Mouse (Mus musculus): ENCODE results near the gene Srm. TPM values are rescaled to one million over a fixed set of nuclear protein-coding genes. Genes with fewer than 3 reads are reported as not detected.
A peak's percentile ranks its signal among the peaks of the same experiment; 100 is the strongest.

Gene Srm
- 10 to 100 TPM; 69.0 to 73.3 TPM for total RNA-seq (2021)
- long read RNA-seq, experiment 1, transcript Srm-201 (7 exons, 1,338 nt) = major isoform, 77 of 84 reads
- long read RNA-seq, experiment 1, partial matches to known transcripts = 3 of 84 reads
- long read RNA-seq, experiment 1, other reads (novel, unspliced or antisense) = 4 of 84 reads
- long read RNA-seq, experiment 2, transcript Srm-201 (7 exons, 1,338 nt) = major isoform, 112 of 133 reads
- long read RNA-seq, experiment 2, partial matches to known transcripts = 15 of 133 reads
- long read RNA-seq, experiment 2, other reads (novel, unspliced or antisense) = 6 of 133 reads

DNA sequence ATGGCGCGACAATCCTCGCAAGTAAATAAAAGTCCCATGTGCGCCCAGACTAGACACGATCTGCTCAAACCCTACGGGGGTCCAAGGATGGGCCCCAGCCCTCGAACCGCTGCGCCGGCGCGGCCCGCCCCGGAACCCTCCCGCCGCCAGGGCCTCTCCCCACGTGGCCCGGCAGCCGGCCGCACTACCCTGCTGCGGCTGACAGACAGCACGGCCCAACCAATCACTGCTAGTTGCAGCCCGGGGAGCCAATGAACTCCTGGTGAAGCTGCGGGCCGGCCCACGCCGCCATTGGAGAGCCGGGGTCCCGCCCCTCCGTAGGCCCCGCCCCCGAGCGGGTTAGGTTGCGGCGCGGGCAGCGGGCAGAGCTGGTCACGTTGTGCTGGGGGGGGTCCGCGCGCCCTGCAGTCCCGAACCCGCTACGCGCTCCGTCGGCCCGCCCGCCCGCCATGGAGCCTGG is at the start of gene Srm:
TSS of gene Srm (plus strand) at position 333 of the 460 bp plus-strand sequence.
- DNase-seq (ENCODE audit: low spot score in 2 of 2) = peak; percentile 96 to 98

DNA sequence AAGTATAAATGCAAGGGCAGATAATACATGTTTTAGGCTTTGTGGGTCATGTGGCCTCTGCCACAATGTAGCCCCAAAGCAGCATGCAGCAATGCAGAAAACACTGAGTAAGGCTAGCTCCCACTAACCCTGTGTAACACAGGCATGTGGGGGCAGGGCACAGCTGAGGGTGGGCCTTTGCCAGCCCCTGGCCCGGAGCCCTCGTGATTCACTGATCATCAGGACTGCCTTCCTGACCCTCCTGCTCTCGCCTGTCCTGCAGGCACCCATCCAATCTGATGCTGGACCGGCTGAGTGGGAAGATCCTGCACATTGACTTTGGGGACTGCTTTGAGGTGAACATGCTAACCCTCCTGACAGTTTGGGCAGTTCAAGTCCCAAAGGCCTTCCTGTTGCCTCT is 42.2 kb upstream of the Srm start:
- DNase-seq (ENCODE audit: low spot score in 2 of 2) = no peak

- DNase-seq (ENCODE audit: low spot score in 2 of 2) = no peak
Observed at GRCm38 (mm10) chr4:148557766-148558165, 33.5 kb upstream of the Srm start.

DNA sequence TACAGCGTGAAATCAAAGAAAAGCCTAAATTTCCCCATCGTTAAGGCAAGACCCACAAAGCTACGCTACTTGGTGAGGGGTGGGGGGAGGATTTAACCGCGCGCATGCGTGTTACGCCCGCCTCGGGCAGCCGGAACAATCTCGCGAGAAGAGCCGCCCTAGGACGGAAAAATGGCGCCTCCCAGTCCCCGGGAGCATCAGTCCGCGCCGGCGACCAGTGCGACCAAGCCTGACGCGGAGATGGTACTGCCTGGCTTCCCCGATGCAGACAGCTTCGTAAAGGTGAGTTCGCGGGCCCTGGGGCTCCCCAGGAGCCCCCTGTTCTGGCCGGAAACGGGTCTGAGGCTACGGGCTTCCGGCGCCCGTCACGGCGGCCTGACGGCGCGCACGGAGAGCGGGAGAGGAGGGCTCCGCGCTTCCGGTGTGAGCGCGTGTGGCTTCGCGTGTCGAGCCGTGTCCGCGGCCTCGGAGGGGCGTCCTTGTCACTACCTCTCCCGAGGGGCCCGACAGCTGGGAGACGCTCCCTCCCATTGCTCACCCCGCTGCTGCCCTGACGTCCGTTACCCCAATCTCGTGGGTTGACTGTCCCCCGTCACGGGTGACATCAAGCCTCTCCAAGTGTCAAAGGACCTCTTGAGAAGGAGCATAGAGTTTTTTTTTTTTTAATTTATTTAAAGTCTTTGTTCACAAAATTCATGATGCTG is 32.9 kb upstream of the Srm start, which contains the start of gene Exosc10:
TSS of gene Exosc10 (plus strand) at position 133 of the 704 bp plus-strand sequence.
- DNase-seq (ENCODE audit: low spot score in 2 of 2) = peak; percentile 87 to 89

DNA sequence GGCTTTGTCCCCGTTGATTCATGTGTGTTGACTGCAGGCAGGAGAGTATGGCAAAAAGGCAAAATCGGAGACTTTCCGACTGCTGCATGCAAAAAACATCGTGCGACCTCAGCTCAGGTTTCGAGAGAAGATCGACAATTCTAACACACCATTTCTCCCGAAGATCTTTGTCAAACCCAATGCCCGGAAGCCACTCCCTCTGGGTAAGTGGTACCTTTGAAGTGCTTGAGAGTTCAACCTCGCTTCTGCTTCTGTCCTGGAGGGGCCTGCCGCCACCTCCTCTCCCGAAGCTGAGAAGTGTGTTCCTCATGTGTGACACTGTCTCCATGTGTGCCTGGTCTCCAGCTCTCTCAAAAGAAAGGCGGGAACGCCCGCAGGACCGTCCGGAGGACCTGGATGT is 28.6 kb upstream of the Srm start:
- no peak for DNase-seq (ENCODE audit: low spot score in 2 of 2)

DNA sequence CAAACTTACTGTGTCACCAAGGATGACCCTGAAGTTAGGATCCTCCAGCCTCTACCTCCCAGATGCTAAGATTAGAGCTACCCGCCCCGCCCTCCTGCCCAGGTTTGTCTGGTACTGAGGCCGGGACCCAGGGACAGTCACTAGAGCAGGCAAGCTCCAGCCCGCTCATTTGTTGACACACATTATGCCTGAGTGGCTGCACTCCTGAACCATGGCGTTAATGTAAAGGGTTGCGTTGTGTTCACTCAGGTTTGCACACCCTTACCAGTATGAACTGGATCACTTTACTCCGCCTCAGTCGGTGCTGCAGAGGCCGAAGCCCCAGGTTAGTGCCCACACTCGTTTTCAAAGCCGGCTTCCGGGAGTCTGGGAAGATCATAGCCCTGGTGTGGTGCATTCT is 27.7 kb upstream of the Srm start:
- no peak for DNase-seq (ENCODE audit: low spot score in 2 of 2)

DNA sequence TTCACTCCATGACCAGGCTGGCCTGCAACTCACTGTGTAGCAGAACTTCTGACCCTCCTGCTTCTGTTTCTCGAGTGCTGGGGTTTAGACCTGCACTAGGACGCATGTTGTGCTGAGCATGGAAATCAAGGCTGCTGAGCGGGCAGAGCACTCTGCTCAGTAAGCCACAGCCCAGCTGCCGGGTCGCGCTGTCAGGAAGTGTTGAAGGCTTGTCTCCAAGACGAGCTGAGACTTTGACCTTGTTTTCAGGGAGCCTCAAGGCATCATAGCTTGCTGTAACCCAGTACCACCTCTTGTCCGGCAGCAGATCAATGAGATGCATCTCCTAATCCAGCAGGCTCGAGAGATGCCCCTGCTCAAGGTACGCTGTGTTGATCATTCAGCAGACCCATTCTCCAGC is 21.2 kb upstream of the Srm start:
- no peak for DNase-seq (ENCODE audit: low spot score in 2 of 2)

DNA sequence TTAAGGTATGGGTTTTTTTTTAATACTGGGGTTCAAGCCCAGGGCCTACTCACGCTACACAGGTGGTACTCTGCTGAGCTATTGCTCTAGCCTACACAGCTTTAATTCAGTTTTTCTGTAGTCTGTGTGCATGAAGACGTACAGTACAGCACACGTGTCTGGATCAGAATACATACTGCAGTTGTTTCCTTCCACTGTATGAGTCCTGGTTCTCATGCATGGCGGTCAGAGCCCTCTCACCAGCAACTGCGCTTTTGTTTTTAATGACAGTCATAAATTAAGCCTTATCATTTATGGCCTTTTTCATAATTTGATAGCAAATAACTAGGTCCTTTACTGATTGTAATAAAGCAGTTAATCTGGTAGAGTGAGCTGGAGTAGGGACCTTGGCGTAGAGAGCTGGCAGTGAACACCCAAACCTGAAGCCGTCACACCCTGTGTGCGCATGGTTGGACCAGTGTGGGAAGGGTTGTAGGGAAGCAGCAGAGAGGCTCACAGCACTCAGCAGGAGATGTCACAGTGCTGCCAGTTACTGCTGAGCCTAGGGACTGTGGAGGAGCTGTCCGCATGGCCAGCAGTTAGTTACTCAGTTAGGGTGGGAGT is 20.5 kb upstream of the Srm start:
- DNase-seq (ENCODE audit: low spot score in 2 of 2) = no peak

- DNase-seq (ENCODE audit: low spot score in 2 of 2) = no peak
Observed at GRCm38 (mm10) chr4:148573222-148573621, 18.1 kb upstream of the Srm start.

GRCm38 (mm10) chr4:148580765-148581164 is 10.5 kb upstream of the Srm start:
- DNase-seq (ENCODE audit: low spot score in 2 of 2) = no peak

DNA sequence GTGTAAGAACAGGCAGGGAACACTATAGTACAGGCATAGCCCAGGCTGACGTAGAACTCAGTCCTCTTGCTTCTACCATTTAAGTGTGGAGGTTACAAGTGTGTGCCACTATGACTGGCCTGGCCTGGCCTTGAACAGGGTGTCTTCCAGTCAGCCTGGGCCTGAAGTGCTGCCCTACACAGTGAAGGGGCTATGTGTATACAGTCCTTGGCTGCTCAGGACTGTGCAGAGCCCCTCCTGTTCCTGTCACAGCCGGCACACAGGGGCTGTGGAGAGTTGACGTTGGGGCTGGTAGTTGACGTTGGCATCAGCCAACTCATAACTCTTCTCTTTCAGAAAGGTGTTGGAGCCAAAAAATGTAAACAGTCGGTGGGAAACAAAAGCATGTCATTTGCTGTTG is 9.9 kb upstream of the Srm start:
- no peak for DNase-seq (ENCODE audit: low spot score in 2 of 2)

GRCm38 (mm10) chr4:148583257-148583656 is 8.0 kb upstream of the Srm start:
- no peak for DNase-seq (ENCODE audit: low spot score in 2 of 2)

- DNase-seq (ENCODE audit: low spot score in 2 of 2) = no peak
Observed at GRCm38 (mm10) chr4:148586648-148587047, 4.7 kb upstream of the Srm start.

DNA sequence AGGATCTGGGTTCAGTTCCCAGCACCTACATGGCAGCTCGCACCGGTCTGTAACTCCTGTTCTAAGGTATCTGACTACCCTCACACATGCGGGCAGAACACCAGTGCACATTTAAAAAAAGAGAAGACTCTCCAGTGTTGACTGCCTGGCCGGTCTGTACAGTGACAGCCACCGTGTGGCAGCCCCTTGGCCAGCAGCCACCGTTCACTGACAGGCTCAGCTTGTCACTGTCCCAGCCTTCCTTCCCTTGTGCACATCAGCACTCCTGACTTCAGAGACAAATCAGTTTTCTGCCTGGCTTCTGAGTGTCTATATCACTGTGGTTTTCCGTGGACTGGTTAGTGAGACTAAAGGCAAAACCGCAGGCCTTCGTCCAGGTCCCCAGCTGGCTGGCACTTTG is 2.5 kb upstream of the Srm start:
- peak; percentile 32 to 53 for DNase-seq (ENCODE audit: low spot score in 2 of 2)

DNA sequence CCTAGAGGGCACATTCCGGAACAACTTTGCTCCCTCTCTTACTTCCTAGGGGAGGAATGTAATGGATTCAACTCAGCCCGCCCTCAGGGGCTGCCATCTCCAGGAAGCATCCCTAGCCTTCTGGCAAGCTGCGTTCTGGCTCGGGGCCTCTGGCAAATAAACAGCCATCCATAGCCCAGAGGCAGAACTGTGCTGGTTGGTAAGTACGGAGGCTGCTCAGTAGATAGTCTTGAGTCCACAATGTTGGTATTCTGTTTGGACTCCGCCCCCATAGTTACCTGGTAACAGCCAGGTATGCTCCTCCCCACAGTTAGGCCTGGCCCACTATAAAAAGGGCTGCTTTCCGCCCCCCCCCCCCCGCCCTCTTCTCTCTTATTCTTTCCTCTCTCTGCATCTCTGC is 1.7 kb upstream of the Srm start:
- peak; percentile 39 to 66 for DNase-seq (ENCODE audit: low spot score in 2 of 2)

DNA sequence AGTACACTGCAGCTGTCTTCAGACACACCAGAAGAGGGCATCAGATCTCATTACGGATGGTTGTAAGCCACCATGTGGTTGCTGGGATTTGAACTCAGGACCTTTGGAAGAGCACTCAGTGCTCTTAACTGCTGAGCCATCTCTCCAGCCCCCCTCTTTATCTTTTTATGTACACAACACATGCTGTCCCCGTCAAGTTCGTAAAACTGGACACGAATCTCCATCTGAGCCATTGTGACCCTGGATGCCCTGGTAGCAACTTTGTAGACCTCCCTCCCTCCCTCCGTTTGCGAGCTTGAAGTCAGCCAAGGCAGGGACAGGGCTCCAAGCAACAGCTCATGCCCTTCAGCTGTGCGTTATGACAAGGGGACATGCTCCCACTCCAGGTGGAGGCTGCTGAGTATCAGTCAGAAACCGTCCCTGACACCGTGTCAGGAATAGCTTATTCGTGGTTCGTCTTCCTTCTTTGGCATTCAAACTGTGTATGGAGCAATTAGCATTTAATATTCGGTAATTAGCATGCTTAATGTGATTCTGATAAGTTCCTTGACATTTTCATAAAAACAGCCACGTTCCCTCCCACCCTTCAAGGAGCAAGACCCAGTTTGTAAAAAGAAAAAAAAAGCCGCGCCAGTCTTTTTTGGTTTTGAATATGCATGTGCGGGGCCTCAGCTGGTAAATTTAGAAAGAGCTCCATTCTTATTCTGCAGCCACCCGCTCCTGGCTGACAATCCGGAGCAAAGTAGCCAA is 707 bp upstream of the Srm start:
- peak in 1 of 2 experiments; percentile 41 for DNase-seq (ENCODE audit: low spot score in 2 of 2)

DNA sequence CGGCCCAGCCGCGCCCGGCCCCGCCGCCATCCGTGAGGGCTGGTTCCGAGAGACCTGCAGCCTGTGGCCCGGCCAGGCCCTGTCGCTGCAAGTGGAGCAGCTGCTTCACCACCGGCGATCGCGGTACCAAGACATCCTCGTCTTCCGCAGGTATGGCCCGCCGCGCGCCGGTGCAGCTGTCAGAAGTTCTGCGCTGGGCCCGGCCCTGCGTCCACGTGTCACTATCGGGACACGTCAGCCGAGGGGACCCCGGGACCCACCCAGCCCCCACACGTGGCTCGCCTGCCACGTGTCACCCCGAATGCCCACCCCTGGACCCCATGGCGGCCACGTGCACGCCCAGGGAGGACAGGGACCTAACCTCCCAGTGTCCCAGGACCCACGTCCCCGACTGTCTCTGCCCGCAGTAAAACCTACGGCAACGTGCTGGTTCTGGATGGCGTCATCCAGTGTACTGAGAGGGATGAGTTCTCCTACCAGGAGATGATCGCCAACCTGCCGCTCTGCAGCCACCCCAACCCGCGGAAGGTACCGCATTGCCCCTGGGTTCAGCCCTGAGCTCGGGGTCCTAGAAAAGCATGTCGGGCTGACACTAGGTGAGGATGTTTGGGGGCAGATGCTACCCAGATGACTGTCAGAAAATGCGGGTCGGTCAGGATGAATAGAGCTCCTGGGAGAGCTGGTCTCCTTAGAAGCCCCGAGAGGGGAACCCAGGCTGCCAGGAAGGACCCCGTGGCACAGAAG is 506 bp downstream of the Srm start:
- DNase-seq (ENCODE audit: low spot score in 2 of 2) = peak; percentile 32 to 43

DNA sequence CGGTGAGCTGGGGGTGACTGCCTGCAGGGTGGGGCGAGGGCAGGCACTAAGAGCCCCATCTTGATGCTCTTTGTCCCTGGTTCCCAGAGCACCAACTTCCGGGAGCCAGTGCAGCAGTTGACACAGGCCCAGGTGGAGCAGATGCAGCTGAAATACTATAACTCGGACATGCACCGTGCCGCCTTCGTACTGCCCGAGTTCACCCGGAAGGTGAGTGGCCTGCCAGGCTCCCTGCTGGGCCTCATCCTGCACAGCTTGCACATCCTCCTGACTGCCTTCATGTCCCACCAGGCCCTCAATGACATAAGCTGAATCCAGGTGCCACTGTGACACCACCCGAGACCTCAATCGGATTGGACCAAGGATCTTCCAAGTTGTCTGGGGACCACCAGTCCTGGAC is 2.7 kb downstream of the Srm start:
- no peak for DNase-seq (ENCODE audit: low spot score in 2 of 2)

- no peak for DNase-seq (ENCODE audit: low spot score in 2 of 2)
Observed at GRCm38 (mm10) chr4:148595916-148596315, 4.6 kb downstream of the Srm start.

GRCm38 (mm10) chr4:148596731-148597130 is 5.4 kb downstream of the Srm start:
- DNase-seq (ENCODE audit: low spot score in 2 of 2) = no peak

DNA sequence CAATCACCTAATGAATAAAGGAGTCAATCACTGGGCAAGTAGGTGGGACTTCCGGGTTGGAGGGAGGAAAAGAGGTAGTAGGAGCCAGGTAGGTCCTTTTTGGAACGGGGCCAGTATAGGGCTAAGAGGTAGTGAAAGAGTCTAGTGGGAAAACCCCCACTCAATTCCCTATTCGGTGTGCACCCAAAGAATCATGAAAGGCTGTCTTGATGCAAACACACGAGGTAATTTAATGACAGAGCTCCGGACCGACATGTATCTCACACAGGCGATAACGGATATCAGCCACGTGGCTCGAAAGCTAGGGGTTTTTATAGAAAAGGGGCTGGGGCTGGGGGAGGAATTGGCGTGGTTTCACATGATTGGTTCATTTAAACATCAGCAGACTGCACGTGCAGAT is 7.5 kb downstream of the Srm start:
- no peak for DNase-seq (ENCODE audit: low spot score in 2 of 2)

Data from layer of hippocampus, postnatal 14 days (tissue).